Mouse (Mus musculus) midbrain, postnatal 0 days (tissue): Measurements from ENCODE around the gene Hjurp. TPM values are rescaled to one million over a fixed set of nuclear protein-coding genes. Genes with fewer than 3 reads are reported as not detected.

Experiments used
- ATAC-seq: fragments of 200-750 bp; cut with Nextera tagmentation; 2 replicates; pipeline ENCODE4 v1.8.0; 2017; ENCODE audit warnings: moderate number of reproducible peaks, mild to moderate bottlenecking, moderate TSS enrichment, moderate library complexity; ENCODE audit not compliant: low FRiP score
- DNase-seq: peaks from one replicate; pipeline ENCODE4 v3.0.0-alpha.2; 2015; ENCODE audit warnings: low spot score
- H3K27ac ChIP-seq: fragments of 300-500 bp; sonication (generic); 2 replicates; pipeline ENCODE4 v1.5.1; 2014; ENCODE audit warnings: low read depth, mild to moderate bottlenecking, low read length, mixed read lengths
- H3K27me3 ChIP-seq: fragments of 300-500 bp; sonication (generic); 2 replicates; pipeline ENCODE4 v1.6.1; 2014; ENCODE audit warnings: low read length, control low read depth, mixed read lengths; ENCODE audit not compliant: insufficient read depth
- H3K36me3 ChIP-seq: fragments of 300-500 bp; sonication (generic); 2 replicates; pipeline ENCODE4 v1.6.1; 2014; ENCODE audit warnings: low read length, control low read depth, mixed read lengths; ENCODE audit not compliant: insufficient read depth
- H3K4me1 ChIP-seq: fragments of 300-500 bp; sonication (generic); 2 replicates; pipeline ENCODE4 v1.6.1; 2014; ENCODE audit warnings: mild to moderate bottlenecking, control low read depth, antibody characterized with exemption, low read length, mixed read lengths; ENCODE audit not compliant: insufficient read depth
- H3K4me2 ChIP-seq: fragments of 300-500 bp; sonication (generic); 2 replicates; pipeline ENCODE4 v1.6.1; 2014; ENCODE audit warnings: low read depth, mild to moderate bottlenecking, low read length, mixed read lengths; ENCODE audit not compliant: poor library complexity, severe bottlenecking
- H3K4me3 ChIP-seq: fragments of 300-500 bp; sonication (generic); 2 replicates; pipeline ENCODE4 v1.5.1; 2014; ENCODE audit warnings: low read depth, mild to moderate bottlenecking, low read length, moderate library complexity
- H3K9ac ChIP-seq: fragments of 300-500 bp; sonication (generic); replicated peaks from 2 replicates; pipeline ENCODE4 v1.6.1; 2014; ENCODE audit warnings: mild to moderate bottlenecking, low read length, moderate library complexity, mixed read lengths; ENCODE audit not compliant: poor library complexity, severe bottlenecking
- H3K9me3 ChIP-seq: fragments of 300-500 bp; sonication (generic); 2 replicates; pipeline ENCODE4 v1.6.1; 2016; ENCODE audit warnings: low read length, control low read depth
- CTCF ChIP-seq: IDR thresholded peaks from 2 replicates; pipeline ENCODE4 v1.5.1; 2016; ENCODE audit warnings: antibody characterized with exemption, mild to moderate bottlenecking
- WGBS: fragments of 180-500 bp; shearing (Covaris S2); extraction: QIAGEN DNeasy Blood & Tissue Kit; methylation state at CpG from one replicate; pipeline ENCODE4 v1.1.7; 2014; 5-methylcytosine and 5-hydroxymethylcytosine counted together
- polyA plus RNA-seq: library from polyadenylated mRNA; unstranded; fragments of >200 nt; fragmentation: Nextera tagmentation; extraction: Ambion mirVana; gene quantifications from 2 replicates; pipeline ENCODE4 v1.2.1, GENCODE M21; 2015
- total RNA-seq: library from RNA; depleted of rRNA; stranded (reverse); fragments of >200 nt; gene quantifications from 2 replicates; pipeline ENCODE4 v1.2.3, GENCODE M21; 2014

The Hjurp gene
- total and polyA plus RNA-seq, 2 experiments from 2014 or later, result 45.9 to 88.0 TPM

DNA sequence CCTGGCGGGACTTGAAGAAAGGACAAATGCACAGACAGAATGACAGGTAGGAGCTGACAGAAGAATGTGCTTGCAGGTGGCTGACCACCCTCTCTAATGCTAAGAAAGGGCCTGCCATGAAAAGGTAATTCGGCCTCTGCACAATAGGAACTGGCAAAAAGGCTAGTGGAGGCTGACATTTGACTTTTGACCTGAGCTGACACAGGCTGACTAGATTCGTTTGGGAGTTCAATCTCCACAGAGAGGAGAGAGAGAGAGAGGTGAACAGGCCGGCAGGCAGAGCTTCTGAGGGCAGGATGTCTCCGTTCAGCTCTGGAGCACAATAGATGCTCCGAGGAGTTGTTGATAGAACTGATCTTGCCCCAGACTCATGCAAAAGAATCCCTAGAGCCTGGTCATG lies 31.0 kb downstream of the Hjurp start:
- no peak for TF ChIP-seq CTCF
- H3K4me2 ChIP-seq, result no peak overlapping the region
- no peak overlapping the region for H3K9ac ChIP-seq
- no peak overlapping the region for H3K27ac ChIP-seq
- no peak overlapping the region for H3K4me3 ChIP-seq
- no peaks in the 10 kb centered on the region for H3K27me3 ChIP-seq
- peaks cover 100% of the 10 kb centered on the region for H3K9me3 ChIP-seq
- WGBS, result 44% methylated on average over 6 of the region's 6 CpGs
- ATAC-seq (no peak), DNase-seq (no peak)
- no peaks in the 10 kb centered on the region for H3K4me1 ChIP-seq
- H3K36me3 ChIP-seq, result no peaks in the 10 kb centered on the region

DNA sequence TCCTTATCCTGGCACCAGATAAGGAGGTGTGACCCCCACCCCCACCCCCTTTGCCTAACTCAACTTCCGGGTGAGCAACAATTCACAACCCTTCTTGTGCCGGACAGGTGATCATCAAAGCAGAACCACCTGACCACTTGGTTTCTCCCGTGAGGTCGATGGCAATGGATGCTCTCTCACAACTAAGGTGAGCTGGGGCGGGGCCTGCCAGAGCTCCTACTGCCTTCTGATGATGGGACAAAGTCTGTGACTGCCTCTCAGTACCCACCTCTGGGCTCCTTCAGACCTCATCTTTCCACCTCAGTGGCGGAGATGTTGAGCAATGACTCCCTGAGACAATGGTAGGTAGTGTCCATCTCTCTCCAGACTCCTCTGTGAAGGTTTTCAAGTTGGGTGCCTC lies 31.6 kb downstream of the Hjurp start:
- no peak for DNase-seq
- TF ChIP-seq CTCF, result no peak
- ATAC-seq, result no peak; the same call in 1 of the 2 replicates
- H3K27me3 ChIP-seq, result no peaks in the 10 kb centered on the region
- no peak overlapping the region for H3K4me2 ChIP-seq
- peaks cover 100% of the 10 kb centered on the region for H3K9me3 ChIP-seq
- H3K36me3 ChIP-seq, result no peaks in the 10 kb centered on the region
- no peak overlapping the region for H3K9ac ChIP-seq
- WGBS, result 75% methylated on average over 6 of the region's 6 CpGs
- no peak overlapping the region for H3K4me3 ChIP-seq
- H3K27ac ChIP-seq, result no peak overlapping the region
- no peaks in the 10 kb centered on the region for H3K4me1 ChIP-seq

DNA sequence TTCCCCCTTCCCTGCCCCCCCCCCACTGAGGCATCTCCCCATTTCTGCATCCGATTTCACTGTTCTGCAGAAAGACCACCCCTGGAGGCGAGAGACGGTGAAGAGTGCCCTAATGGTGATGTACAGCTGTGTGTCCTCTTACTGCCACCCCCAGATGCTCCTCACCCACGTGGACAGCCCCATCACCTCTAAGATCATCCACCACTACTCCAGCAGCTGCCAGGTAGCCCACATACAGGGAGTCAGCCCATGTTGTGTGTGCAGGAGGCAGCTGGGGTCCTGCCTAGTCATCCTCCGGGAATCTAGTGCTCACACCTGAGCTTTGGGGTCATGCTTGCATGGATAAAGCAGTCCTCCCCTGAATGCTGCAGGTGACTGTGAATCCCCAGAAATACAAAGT lies 33.6 kb downstream of the Hjurp start:
- H3K27ac ChIP-seq, result no peak overlapping the region
- H3K4me3 ChIP-seq, result no peak overlapping the region
- no peaks in the 10 kb centered on the region for H3K4me1 ChIP-seq
- H3K27me3 ChIP-seq, result no peaks in the 10 kb centered on the region
- no peak for ATAC-seq
- peaks cover 100% of the 10 kb centered on the region for H3K9me3 ChIP-seq
- DNase-seq, result no peak
- 66% methylated on average over 5 of the region's 5 CpGs for WGBS
- H3K9ac ChIP-seq, result no peak overlapping the region
- H3K36me3 ChIP-seq, result no peaks in the 10 kb centered on the region
- TF ChIP-seq CTCF, result no peak
- no peak overlapping the region for H3K4me2 ChIP-seq

DNA sequence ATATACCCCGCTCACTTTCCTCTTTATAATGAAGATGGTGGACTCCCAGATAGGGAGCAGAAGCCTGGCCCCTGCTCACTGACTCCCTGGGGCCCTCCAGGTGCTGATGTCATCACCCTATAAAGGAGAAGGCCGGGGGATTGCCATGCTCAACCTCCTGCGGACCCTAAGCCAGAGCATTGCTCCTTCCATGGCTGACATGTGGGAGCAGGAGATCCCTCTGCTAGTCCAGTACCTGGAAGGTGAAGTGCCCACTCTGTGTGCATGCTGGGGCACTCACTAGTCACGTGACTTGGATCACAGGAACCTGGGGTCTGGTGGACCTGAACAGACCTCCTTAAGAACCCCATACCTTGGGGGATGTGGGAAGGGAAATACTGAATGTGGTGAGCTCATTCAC lies 36.9 kb downstream of the Hjurp start:
- no peak for TF ChIP-seq CTCF
- 71% methylated on average over 4 of the region's 4 CpGs for WGBS
- Histone ChIP-seq H3K9me3 (peaks cover 97% of the 10 kb centered on the region), H3K4me1 (no peaks in the 10 kb centered on the region), H3K27ac (no peak overlapping the region), H3K4me2 (no peak overlapping the region), H3K36me3 (no peaks in the 10 kb centered on the region), H3K4me3 (no peak overlapping the region), H3K27me3 (no peaks in the 10 kb centered on the region), H3K9ac (no peak overlapping the region)
- peak; percentile 8; the same call in 1 of the 2 replicates for ATAC-seq
- DNase-seq, result no peak

DNA sequence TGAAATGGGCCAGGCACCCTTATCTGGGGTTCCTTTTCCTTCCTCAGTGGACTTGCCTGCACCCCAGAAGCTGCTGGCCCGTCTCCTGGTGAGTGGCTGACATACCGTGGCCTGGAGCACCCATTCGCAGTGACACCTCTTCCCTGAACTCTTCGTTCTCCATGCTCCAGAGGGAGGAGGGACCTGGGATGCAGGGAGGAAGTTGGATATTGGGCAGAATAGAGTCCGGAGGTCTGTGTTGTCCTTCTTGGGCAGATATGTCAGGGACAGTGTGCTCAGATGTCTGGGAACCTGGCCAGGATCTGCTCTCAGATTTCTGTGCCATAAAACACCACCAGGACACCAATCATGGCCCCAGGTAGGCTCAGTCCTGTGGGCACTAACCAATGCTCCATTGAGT lies 37.4 kb downstream of the Hjurp start:
- Histone ChIP-seq H3K27ac (no peak overlapping the region), H3K36me3 (no peaks in the 10 kb centered on the region), H3K4me2 (no peak overlapping the region), H3K4me1 (no peaks in the 10 kb centered on the region), H3K9me3 (peaks cover 97% of the 10 kb centered on the region), H3K27me3 (no peaks in the 10 kb centered on the region), H3K4me3 (no peak overlapping the region), H3K9ac (no peak overlapping the region)
- ATAC-seq, result no peak
- no peak for TF ChIP-seq CTCF
- no peak for DNase-seq
- 71% methylated on average over 5 of the region's 5 CpGs for WGBS

DNA sequence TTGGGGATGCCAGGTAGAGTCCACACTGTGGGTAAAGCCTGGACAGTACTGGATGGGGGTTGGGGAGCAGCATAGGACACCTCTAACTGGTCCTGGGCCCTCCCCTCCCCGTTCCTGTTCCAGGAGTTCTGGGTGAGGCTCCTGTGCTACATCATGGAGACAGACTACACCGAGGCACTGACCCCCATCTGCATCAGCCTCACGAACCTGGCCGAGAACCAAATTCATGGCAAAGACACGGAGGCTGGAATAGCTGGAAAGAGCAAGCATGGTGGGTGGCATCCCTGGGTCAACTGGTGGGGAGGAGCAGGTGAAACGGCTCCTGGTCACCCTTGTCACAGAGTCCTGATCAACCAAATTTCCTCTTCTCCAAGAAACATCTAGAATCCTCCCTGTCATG lies 38.7 kb downstream of the Hjurp start:
- Histone ChIP-seq H3K9me3 (peaks cover 97% of the 10 kb centered on the region), H3K4me3 (no peak overlapping the region), H3K36me3 (no peaks in the 10 kb centered on the region), H3K9ac (no peak overlapping the region), H3K4me1 (no peaks in the 10 kb centered on the region), H3K27ac (no peak overlapping the region), H3K27me3 (no peaks in the 10 kb centered on the region), H3K4me2 (no peak overlapping the region)
- ATAC-seq, result no peak
- no peak for TF ChIP-seq CTCF
- no peak for DNase-seq
- 75% methylated on average over 6 of the region's 6 CpGs for WGBS
